Mouse (Mus musculus): ENCODE measurements around the gene Prtg. TPM values are rescaled to one million over a fixed set of nuclear protein-coding genes. Genes with fewer than 3 reads are reported as not detected.

Prtg gene
- polyA plus RNA-seq (2014; fragmentation: Illumina TruSeq; extraction: RNeasy Lipid Tissue Mini Kit (QIAGEN cat#74804)), result 0.94 TPM

GRCm38 (mm10) chr9:72806731-72807419, at the start of gene Prtg:
Gene Prtg (plus strand): TSS chr9:72806874.

DNA sequence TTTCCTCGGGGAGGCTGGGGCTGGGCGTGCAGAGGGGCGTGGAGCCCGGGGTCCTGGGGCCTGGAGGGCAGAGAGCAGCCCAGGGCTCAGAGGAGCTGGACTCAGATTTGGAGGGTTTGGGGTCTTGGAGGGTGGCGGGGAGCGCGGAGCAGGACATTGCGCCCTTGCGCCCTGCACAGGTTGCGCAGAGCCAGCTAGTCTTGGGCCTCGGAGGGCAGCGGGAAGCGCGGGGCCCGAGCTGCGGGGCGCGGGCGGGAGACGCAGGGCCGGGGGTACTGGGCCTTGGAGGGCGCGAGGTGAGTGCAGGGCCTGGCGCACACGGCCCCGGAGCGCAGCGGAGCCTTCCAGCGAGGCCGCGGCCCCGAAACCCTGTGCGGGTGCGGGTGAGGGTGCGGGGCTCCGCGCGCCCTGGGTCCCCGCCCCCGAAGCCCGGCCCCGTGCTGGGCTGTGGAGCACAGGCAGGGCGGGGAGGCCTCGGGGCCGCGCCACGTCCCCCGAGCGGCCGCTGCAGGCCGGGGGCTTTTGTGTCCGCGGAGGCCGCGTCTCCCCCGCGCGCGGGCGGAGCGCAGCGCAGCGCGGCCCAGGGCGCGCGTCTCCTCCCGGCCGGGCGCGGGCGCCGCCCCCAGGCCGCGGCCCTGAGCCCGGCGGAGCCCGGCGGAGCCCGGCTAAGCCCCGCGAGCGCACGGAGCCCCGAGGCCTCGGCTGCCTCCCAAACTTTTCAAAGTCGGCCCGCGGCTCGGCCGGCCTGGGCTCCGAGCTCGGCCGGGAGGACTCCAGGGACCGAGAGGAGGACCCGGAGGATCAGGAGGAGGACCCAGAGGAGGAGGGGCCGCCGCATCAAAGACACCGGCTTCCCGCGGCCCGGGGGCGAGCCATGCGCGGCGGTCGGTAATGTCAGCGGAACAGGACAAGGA, 118.6 kb downstream of the Prtg start, which contains the start of gene Pygo1:
Gene Pygo1, plus strand, starts transcription at position 625 of the 914 bp plus-strand sequence.

DNA sequence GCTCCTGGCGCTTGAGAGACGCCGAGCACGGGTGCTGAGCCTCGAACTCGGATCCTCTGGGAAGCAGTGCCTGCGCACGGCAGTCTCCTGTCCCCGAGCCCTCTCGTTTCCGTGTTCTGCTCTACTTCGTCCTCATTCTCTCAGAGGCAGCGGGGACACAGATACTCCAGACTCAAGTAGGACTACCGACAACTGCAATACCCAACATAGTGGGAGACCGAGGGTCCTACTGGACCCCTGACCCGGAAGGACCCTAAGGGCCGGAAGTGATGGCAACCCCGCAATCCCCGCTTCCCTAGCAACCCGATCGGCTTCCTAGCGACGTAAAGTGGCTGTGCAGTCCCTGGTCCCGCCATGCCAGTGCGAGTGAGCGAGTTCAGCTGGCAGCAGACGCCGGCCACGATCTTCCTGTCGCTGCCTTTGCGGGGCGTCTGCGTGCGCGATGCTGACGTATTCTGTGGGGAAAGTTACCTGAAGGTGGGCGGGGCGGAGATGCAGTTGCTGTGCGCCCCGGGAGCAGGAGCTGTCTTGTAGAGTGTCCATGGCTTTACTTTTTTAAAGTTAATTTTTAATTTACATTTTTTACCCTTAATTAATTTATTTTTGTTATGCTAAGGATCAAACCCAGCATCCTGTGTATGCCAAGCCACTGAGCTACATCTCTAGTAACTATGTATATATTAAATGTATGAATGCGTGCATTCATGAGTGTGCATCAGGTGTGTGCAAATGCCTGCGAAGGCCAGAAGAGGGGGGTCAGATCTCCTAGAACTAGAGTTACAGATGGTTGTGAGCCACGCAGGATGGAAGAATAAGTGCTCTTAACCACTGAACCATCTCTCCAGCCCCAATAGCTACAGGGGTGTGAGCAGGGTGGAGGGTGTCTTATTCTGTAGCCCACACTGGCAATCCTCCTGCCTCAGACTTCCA, 152.1 kb downstream of the Prtg start, which contains the start of the genes Dyx1c1 and Gm44503:
Gene Dyx1c1, plus strand, starts transcription at position 265 of the 930 bp plus-strand sequence.
Gene Gm44503, plus strand, starts transcription at position 332 of the 930 bp plus-strand sequence.

Other genes with a start within 250 kb of the Prtg start
- gene Nedd4, start 144.5 kb upstream of the Prtg start, polyA plus RNA-seq (2014; fragmentation: Illumina TruSeq; extraction: RNeasy Lipid Tissue Mini Kit (QIAGEN cat#74804)), result 1,445 TPM
- 20.2 TPM for gene Pygo1, start 118.8 kb downstream of the Prtg start, polyA plus RNA-seq (2014; fragmentation: Illumina TruSeq; extraction: RNeasy Lipid Tissue Mini Kit (QIAGEN cat#74804))
- 3.8 TPM for gene Dyx1c1, start 151.9 kb downstream of the Prtg start, polyA plus RNA-seq (2014; fragmentation: Illumina TruSeq; extraction: RNeasy Lipid Tissue Mini Kit (QIAGEN cat#74804))
- 1.5 TPM for gene Gm44503, start 152.0 kb downstream of the Prtg start, polyA plus RNA-seq (2014; fragmentation: Illumina TruSeq; extraction: RNeasy Lipid Tissue Mini Kit (QIAGEN cat#74804))
- 23.7 TPM for gene Ccpg1os, start 178.5 kb downstream of the Prtg start, polyA plus RNA-seq (2014; fragmentation: Illumina TruSeq; extraction: RNeasy Lipid Tissue Mini Kit (QIAGEN cat#74804))
- 181 TPM for gene Ccpg1, start 178.6 kb downstream of the Prtg start, polyA plus RNA-seq (2014; fragmentation: Illumina TruSeq; extraction: RNeasy Lipid Tissue Mini Kit (QIAGEN cat#74804))
- 13.2 TPM for gene Pigb, start 233.5 kb downstream of the Prtg start, polyA plus RNA-seq (2014; fragmentation: Illumina TruSeq; extraction: RNeasy Lipid Tissue Mini Kit (QIAGEN cat#74804))
- gene Rab27a, start 238.0 kb downstream of the Prtg start, polyA plus RNA-seq (2014; fragmentation: Illumina TruSeq; extraction: RNeasy Lipid Tissue Mini Kit (QIAGEN cat#74804)), result 12.1 TPM

All from ovary, adult 10 weeks (tissue).